Mouse (Mus musculus) kidney, adult 2 months (tissue): ENCODE data around the gene Cd300lg. TPM values are rescaled to one million over a fixed set of nuclear protein-coding genes. Genes with fewer than 3 reads are reported as not detected.

ENCODE experiments used
- DNase-seq: peaks from one replicate; pipeline ENCODE4 v3.0.0; 2021
- H3K27ac ChIP-seq: fragments of 200-500 bp; 2 replicates; pipeline ENCODE4 v1.5.1; 2012; ENCODE audit warnings: low read depth, low read length, control low read depth, inconsistent platforms; ENCODE audit not compliant: insufficient read depth
- H3K27me3 ChIP-seq: fragments of 200-500 bp; replicated peaks from 2 replicates; pipeline ENCODE4 v1.6.1; 2012; ENCODE audit warnings: mild to moderate bottlenecking, moderate library complexity, low read length, inconsistent platforms; ENCODE audit not compliant: control insufficient read depth, insufficient read depth
- H3K36me3 ChIP-seq: fragments of 200-500 bp; 2 replicates; pipeline ENCODE4 v1.6.1; 2012; ENCODE audit warnings: mild to moderate bottlenecking, moderate library complexity, low read length, inconsistent platforms; ENCODE audit not compliant: control insufficient read depth, insufficient read depth
- H3K4me1 ChIP-seq: fragments of 200-500 bp; 2 replicates; pipeline ENCODE4 v1.6.1; 2011; ENCODE audit warnings: low read length; ENCODE audit not compliant: control insufficient read depth, insufficient read depth
- H3K4me3 ChIP-seq: fragments of 200-500 bp; 2 replicates; pipeline ENCODE4 v1.5.1; 2011; ENCODE audit warnings: mild to moderate bottlenecking, low read depth, low read length, control low read depth; ENCODE audit not compliant: insufficient read depth
- CTCF ChIP-seq: fragments of 200-500 bp; conservative IDR thresholded peaks from 2 replicates; pipeline ENCODE4 v1.5.1; 2011; ENCODE audit warnings: low read depth, mild to moderate bottlenecking, control low read depth, low read length, moderate library complexity, mixed read lengths; ENCODE audit not compliant: insufficient read depth, insufficient read length
- POLR2A ChIP-seq: fragments of 200-500 bp; IDR thresholded peaks from one replicate; pipeline ENCODE4 v1.6.1; 2011; ENCODE audit warnings: low read depth, low read length, control low read depth
- WGBS: fragments of 180-500 bp; shearing (Covaris S2); methylation state at CpG from one replicate; pipeline ENCODE4 v1.1.7; 2018; 5-methylcytosine and 5-hydroxymethylcytosine counted together
- polyA plus RNA-seq: library from polyadenylated mRNA; depleted of rRNA; stranded (reverse); fragments of >200 nt; gene quantifications from 2 replicates; pipeline ENCODE4 v1.2.3, GENCODE M21; 2012

Cd300lg gene
- polyA plus RNA-seq, 1 experiment = 67.1 TPM

GRCm38 (mm10) chr11:102025354-102025753 is 16.0 kb upstream of the Cd300lg start:
- 73% methylated on average over 7 of the region's 7 CpGs for WGBS
- DNase-seq = no peak
- Histone ChIP-seq H3K4me1 (no peaks in the 10 kb centered on the region), H3K4me3 (no peak overlapping the region), H3K36me3 (no peaks in the 10 kb centered on the region), H3K27me3 (no peaks in the 10 kb centered on the region), H3K27ac (no peak overlapping the region)
- TF ChIP-seq POLR2A (no peak), CTCF (no peak)

- no peak for DNase-seq
- no peak for TF ChIP-seq CTCF
- no peak for TF ChIP-seq POLR2A
- H3K4me3 ChIP-seq = peak overlapping the region; percentile 76
- no peaks in the 10 kb centered on the region for H3K36me3 ChIP-seq
- WGBS = 15% methylated on average over 23 of the region's 23 CpGs
- H3K27me3 ChIP-seq = no peaks in the 10 kb centered on the region
- no peak overlapping the region for H3K27ac ChIP-seq
- H3K4me1 ChIP-seq = no peaks in the 10 kb centered on the region
These were observed 15.2 kb upstream of the Cd300lg start for GRCm38 (mm10) chr11:102025991-102026660.

DNA sequence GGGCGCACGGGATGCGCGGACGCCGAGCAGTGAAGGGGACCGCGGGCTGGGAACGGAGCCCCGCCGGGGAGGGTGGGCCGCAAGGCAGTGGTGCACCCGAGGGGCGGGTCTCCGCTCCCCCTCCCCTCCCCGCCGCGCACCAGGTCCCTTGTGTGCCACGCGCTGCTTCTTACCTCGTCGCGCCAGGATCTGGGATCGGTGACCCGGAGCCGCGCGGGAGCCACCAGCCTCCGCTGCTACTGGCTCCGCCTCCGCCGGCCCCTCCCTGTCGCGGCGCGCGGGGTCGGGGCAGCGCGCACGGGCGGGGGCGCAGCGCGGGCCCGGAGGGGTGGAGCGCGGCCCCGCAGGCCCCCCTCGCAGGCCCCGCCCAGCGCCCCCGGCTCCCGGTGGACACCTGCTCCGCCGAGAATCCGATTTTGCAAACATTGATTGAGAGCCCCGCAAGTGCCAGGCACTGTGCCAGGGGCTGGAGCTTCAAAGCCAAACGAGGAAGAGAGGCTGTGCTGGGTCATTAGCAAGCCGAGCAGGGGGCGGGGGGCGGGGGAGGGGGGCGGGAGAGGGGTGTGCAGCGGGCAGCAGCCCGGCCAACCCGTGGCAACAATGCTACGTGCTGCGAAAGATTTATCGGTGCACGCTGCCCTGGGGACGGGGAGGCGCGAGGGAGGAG is 14.5 kb upstream of the Cd300lg start:
- Histone ChIP-seq H3K4me3 (peak overlapping the region; percentile 76), H3K27ac (no peak overlapping the region), H3K36me3 (no peaks in the 10 kb centered on the region), H3K27me3 (no peaks in the 10 kb centered on the region), H3K4me1 (no peaks in the 10 kb centered on the region)
- peak; percentile 77 for DNase-seq
- no peak for TF ChIP-seq POLR2A
- no peak for TF ChIP-seq CTCF
- WGBS = under 1% methylated on average over 70 of the region's 73 CpGs

- Histone ChIP-seq H3K4me1 (no peaks in the 10 kb centered on the region), H3K4me3 (peak overlapping the region; percentile 76; the same call in 1 of the 2 replicates), H3K36me3 (no peaks in the 10 kb centered on the region), H3K27ac (no peak overlapping the region), H3K27me3 (no peaks in the 10 kb centered on the region)
- no peak for DNase-seq
- 17% methylated on average over 12 of the region's 12 CpGs for WGBS
- no peak for TF ChIP-seq CTCF
- no peak for TF ChIP-seq POLR2A
These were observed 13.8 kb upstream of the Cd300lg start for GRCm38 (mm10) chr11:102027361-102028017.

- no peaks in the 10 kb centered on the region for H3K36me3 ChIP-seq
- H3K27ac ChIP-seq = no peak within 1 kb of the TSS
- WGBS = 85% methylated on average over 6 of the region's 6 CpGs
- H3K4me3 ChIP-seq = no peak within 1 kb of the TSS
- no peaks in the 10 kb centered on the region for H3K27me3 ChIP-seq
- TF ChIP-seq CTCF (no peak), POLR2A (no peak)
- no peaks in the 10 kb centered on the region for H3K4me1 ChIP-seq
- DNase-seq = no peak
These were observed 13.1 kb upstream of the Cd300lg start, which contains the start of gene Mpp3 for GRCm38 (mm10) chr11:102028087-102028816. TSS of gene Mpp3 (minus strand) at chr11:102028461.

GRCm38 (mm10) chr11:102029304-102029703 is 12.0 kb upstream of the Cd300lg start:
- Histone ChIP-seq H3K36me3 (no peaks in the 10 kb centered on the region), H3K27ac (no peak overlapping the region), H3K27me3 (no peaks in the 10 kb centered on the region), H3K4me3 (no peak overlapping the region), H3K4me1 (no peaks in the 10 kb centered on the region)
- no peak for DNase-seq
- WGBS = 84% methylated on average over 4 of the region's 4 CpGs
- no peak for TF ChIP-seq CTCF
- TF ChIP-seq POLR2A = no peak
